Mouse (Mus musculus) ES-E14 (cell line): ENCODE measurements around the gene Tesc.

Source experiments
- CHD2 ChIP-seq: IDR thresholded peaks from 2 replicates; pipeline ENCODE4 v1.6.1; 2014; ENCODE audit warnings: mild to moderate bottlenecking, low read depth, low read length, inconsistent platforms
- HCFC1 ChIP-seq: IDR thresholded peaks from 2 replicates; pipeline ENCODE4 v1.6.1; 2012; ENCODE audit warnings: low read length, inconsistent platforms, borderline replicate concordance; ENCODE audit not compliant: insufficient read depth
- MAFK ChIP-seq: IDR thresholded peaks from 2 replicates; pipeline ENCODE4 v1.6.1; 2014; ENCODE audit warnings: mild to moderate bottlenecking, low read depth, low read length, inconsistent platforms; ENCODE audit not compliant: insufficient read depth

- TF ChIP-seq HCFC1 (no peak), CHD2 (no peak), MAFK (no peak)
Observed at GRCm38 (mm10) chr5:118036888-118037797, 9.6 kb downstream of the Tesc start.
